Mouse (Mus musculus) brain, embryonic 18.5 days (tissue): Measurements from ENCODE around the gene Eif3a.

Source experiments
- DNase-seq: peaks from one replicate; pipeline ENCODE4 v3.0.0-alpha.2; 2012; ENCODE audit warnings: low read depth, low spot score

Eif3a gene

DNA sequence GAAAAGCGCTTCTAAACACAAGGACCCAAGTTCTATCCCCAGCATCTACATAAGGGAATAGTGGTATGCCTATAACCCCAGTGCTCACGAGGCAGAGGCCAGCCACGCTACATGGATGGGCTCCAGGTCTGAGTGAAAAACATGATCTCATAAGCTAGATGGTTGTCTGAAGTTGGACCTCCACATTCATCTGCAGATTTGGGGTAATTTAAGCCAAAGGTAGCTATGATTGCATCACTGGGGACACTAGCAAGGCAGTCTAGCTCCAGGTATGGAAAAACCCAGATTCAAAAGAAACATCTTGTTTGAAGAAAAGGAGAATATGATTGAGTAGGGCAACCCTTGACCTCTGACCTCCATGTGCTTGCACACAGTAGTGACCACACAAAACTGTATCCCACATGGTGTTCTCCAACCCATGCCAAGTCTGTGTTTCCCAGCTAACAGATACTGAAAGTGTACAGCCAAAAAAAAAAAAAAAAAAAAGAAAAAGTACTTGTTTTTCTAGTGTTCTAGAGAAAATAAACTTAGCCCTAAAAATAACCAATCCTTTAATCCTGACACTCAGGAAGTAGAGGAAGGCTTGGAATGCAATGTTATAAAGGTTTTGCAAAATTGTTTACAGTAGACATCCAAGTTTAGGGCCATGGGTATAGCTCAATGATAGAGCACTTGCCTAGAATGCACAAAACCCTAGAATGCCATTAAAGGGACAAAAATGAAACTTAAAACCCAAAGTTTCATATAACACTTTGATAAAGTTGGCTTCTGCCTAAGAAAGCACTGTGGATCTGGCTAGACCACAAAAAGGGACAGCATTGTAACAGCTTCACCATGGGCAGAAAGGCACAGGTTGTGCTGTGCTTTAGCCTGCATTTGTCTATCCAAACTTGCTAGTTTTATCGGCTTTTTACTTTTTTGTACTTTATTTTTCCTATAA is 31.3 kb downstream of the Eif3a start:
- DNase-seq: no peak

DNA sequence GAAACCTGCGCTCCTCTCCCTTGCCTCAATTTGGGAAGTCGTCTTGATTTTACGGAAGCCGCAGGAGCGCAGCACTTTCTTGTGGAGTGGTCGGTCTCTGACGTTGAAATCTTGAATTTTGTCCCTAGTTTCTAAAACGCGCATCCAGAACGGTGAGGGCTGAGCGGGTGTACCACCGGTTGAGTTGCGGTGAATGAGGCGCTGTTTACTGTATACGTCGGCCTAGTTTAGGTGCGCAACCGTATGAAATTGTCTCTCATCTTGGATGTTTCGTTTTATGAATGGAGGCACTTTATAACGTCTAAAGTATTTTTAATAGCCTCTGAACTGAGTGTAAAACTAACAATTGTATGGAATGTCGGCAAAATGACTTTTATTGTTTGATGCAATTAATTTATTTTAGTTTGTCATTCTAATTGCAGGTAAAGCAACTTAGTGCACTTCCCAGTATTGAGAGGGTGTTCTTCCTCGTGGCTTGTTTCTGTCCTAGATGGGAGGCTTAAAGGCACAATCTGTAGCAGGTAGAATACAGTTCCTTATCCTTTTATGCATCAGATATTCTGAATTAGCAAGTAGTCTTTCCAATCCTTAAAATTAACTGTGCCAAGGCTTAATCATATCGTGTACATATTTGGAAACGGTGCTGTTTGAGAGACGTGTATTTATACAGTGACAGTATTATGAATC is 33.2 kb downstream of the Eif3a start:
- DNase-seq: no peak

DNA sequence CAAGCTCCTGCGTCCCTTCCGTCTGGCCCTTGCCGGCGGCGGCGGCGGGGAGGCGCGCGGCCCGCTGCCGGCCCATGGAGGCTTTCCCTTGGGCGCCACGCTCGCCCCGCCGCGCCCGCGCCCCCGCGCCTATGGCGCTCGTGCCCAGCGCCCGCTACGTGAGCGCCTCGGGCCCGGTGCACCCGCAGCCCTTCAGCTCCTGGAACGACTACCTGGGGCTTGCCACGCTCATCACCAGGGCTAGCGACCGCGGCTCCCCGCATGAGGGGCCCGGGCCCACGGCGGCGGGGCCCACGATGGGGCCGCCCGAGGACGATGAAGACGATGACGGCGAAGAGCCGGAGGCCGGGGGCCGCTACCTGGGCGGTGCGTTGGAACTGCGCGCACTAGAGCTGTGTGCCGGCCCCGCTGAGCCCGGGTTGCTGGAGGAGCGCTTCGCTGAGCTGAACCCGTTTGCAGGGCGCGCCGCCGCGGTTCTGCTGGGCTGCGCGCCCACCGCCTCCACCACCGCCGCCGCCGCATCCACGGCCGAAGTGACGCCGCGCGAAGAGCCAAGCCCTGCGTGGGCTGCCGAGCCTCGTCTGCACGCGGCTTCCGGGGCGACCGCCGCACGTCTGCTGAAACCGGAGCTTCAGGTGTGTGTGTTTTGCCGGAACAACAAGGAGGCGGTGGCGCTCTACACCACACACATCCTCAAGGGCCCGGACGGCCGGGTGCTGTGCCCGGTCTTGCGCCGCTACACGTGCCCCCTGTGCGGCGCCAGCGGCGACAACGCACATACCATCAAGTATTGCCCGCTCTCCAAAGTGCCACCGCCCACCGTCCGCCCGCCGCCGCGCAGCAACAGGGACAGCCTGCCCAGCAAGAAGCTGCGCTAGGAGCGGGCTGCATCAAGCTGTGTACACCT is 34.0 kb downstream of the Eif3a start:
- DNase-seq: peak; percentile 6

DNA sequence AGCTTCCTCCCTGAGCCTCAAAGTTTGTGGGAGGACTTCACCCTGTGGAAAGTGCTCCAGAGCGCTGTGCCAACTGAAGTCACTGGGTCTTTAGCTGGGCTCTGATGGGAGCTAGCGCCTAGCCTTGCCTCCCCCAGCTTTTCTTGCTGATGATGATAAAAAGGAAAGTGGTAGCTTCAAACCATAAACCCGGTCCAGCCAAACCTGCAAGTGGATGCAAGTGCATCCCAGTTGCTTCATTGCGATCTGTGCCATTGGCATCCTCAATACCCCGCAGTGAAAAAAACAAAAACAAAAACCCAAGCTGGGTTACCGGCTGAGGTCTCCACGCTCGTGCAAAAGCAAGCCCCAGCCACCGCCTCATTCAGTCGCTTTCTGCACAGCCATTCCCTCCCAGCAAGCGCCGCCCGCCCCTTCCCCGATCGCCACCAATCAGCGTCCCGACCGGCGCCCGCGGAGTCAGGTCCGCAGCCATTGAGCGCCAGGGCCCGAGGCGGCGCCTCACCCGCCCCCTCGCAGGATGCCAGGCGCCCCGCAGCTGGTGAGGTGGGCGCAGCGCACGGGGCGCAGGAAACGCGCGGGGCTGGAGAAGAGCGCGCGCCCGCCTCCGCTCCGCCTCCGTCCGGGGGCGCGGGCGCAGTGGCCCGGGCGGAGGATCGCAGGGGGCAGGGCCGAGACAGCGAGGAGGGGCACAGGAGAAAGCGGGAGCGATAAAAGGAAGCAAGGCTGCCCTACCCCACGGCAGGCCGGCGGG is 34.8 kb downstream of the Eif3a start, which contains the start of gene Nanos1:
TSS of gene Nanos1 (plus strand) at position 550 of the 754 bp plus-strand sequence.
- DNase-seq: peak; percentile 78

DNA sequence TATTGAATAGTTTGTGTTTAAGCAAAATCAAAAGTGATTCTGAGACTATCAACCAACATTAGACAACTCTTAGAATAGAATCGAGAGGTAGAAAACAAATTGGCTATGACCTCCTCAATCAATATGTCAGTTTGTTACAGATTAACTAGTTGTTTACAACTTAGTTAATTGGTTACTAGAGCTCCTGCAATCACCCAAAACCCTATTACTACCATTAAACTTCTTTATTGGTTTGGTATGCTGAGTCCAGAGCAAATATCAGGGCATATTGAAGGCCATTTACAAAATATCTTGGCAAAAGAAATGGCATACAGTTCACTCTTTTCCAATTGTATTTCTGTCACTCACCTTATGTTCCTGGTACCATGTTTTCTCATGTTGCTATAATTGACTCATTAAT is 42.7 kb downstream of the Eif3a start:
- no peak for DNase-seq

DNA sequence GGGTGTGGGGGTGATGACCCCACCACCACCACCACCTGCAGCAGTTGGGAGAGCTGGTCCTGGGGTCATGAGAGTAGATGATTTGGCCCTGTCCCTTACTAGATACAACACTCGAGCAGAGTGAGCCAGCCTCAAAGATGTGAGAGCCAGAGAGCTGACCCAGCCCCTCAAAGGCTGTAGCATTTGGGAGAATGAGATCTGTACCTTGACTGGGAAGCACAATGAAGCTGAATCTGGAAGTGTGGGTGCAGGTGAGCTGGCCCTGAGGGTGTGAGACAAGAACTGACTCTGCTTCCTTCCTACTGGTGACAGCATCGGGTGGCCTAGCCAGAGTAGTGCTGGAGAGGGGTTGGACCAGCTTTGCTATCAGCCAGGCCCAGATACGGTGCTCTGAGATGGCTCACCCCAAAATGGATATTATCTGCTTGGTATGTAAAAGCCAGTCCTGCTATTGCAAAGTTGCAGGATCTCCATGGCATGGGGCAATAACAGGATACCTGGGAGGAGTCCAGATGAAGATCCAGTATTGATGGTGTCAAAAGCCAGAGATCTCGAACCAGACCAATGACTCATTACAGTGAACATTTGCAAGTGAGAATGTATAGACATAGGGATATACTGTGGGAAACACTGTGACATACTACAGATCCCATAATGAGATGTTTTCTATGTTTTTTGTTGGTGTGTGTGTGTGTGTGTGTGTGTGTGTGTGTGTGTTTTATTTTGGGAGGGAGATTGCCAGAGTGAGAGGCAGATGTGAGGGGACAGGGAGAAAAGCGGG is 46.5 kb downstream of the Eif3a start:
- DNase-seq: no peak

DNA sequence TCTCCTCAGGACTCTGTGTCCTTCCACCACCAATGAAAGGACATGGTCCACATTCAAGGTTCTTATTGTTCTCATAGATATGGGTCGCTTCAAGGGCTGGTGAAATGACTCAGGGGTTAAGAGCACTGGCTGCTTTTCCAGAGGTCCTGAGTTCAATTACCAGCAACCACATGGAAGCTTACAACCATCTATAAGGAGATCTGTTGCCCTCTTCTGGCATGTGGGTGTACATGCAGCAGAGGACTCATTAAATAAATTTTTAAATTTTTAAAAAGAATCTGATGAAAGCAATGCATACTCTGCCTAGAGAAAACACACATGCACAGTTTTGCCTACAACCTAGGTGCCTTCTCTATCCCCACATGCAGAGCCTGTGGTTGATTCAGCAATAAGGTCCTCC is 49.9 kb downstream of the Eif3a start:
- DNase-seq: no peak

DNA sequence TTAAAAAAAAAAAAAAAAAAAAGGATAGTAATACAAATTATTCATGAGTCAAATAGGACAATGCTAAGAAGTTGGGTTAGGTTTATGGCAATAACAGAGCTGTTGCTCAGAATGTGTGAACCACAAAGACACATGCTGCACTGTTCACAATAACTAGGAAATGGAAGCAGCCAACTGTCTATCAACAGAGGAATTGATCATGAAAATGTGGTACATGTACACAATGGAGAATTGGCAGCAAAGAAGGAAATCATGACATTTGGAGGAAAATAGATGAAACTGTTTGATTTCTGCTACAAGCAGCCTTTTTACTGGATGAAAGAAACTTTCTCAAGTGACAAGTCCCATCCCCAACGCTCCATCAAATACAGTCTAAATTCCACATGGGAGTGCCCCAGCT is 58.5 kb downstream of the Eif3a start:
- DNase-seq: no peak

DNA sequence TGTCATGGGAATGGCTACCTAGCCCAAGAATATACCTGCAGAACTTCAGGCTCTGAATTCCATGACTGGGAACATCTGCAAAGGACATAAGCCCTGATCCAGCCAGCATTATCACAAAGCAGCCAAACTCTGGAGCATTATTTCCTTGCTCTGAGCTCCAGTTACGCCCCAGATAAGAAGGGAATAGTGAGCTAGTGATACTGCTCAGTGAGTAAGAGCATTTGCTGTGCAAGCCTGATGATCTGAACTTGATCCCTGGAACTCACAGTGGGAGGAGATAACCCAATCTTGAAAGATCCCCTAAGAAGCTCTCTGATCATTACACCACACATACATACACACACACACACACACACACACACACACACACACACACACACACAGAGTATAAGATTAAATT is 59.2 kb downstream of the Eif3a start:
- no peak for DNase-seq

DNA sequence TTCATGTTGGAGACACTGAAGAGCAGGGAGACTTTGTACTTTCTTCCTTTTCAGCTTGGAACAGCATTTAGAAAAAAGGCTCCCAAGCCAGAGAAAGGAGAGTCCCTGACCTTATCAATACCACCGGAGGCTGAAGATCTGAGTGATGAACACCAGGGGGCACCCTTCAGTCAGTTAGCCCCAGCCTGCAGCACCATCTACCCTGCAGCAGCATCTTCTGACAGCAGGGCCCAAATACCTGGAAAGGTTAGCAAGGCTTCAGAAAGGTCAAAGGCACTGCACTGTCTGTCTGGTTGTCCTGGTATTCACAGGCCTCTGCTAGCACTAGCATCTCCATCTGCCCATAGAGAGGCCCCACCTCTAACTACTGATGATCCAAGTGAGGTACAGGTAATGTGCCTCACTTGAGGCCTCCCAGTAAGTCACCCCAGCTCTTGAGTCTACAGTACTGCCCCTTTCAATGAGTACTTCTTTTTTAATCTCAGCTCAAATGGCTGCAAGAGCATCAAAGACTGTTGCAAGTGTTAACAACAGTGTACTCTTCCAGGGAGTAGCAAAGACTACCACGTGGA is 60.1 kb downstream of the Eif3a start:
- DNase-seq: no peak

DNA sequence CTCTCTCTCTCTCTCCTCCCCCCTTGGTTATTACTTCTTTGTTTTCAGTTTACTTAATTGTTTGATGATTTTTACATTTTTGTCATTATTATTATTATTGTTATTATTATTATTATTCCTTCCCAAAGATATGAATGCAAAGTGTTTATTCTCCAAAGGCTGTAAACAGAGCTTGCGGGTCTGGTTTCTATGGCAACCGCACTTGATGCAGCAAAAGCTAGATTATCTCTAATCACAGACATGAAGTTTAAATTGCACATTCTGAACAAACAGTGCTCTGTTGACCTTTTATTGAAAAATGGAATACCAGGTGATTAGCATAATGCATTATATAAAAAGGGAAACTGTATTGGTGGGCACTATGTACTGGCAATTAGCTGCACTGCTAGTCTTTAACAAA is 74.1 kb downstream of the Eif3a start:
- peak; percentile 16 for DNase-seq

DNA sequence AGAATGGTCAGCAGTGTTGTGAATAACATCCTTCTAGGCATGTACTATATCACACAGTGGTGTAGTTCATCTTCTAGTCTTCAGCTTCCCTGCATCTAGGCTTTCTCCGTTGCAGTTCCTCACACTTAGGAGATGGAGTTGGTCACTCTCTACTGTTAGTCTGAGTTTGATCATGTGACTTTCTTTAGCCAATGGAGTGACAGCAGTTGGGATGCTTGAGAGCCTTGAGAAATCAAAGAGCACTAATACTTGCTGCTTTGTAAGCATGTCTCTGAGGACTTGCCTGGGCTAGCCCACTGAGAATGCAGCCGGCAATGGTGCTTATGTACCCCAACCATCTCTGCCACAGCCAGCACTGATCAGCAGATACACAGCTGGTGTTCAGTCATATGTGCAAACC is 77.9 kb downstream of the Eif3a start:
- no peak for DNase-seq
